Mouse (Mus musculus) testis, adult 2 months (tissue): ENCODE measurements around the gene Gm11634.
"Not testable (repeated sequence)": the region's sequence is repeated elsewhere in the genome, so short reads cannot be mapped to it uniquely, and the experiment has no call there.

Source experiments
- CTCF ChIP-seq: fragments of 200-500 bp; IDR thresholded peaks from 2 replicates; pipeline ENCODE4 v1.5.1; 2012; ENCODE audit warnings: low read depth, mild to moderate bottlenecking, inconsistent platforms, low read length, moderate library complexity; ENCODE audit not compliant: control insufficient read depth, insufficient read depth, insufficient replicate concordance
- POLR2A ChIP-seq: fragments of 200-500 bp; IDR thresholded peaks from 2 replicates; pipeline ENCODE4 v1.6.1; 2012; ENCODE audit warnings: low read depth, mild to moderate bottlenecking, inconsistent platforms, low read length, moderate library complexity; ENCODE audit not compliant: control insufficient read depth

DNA sequence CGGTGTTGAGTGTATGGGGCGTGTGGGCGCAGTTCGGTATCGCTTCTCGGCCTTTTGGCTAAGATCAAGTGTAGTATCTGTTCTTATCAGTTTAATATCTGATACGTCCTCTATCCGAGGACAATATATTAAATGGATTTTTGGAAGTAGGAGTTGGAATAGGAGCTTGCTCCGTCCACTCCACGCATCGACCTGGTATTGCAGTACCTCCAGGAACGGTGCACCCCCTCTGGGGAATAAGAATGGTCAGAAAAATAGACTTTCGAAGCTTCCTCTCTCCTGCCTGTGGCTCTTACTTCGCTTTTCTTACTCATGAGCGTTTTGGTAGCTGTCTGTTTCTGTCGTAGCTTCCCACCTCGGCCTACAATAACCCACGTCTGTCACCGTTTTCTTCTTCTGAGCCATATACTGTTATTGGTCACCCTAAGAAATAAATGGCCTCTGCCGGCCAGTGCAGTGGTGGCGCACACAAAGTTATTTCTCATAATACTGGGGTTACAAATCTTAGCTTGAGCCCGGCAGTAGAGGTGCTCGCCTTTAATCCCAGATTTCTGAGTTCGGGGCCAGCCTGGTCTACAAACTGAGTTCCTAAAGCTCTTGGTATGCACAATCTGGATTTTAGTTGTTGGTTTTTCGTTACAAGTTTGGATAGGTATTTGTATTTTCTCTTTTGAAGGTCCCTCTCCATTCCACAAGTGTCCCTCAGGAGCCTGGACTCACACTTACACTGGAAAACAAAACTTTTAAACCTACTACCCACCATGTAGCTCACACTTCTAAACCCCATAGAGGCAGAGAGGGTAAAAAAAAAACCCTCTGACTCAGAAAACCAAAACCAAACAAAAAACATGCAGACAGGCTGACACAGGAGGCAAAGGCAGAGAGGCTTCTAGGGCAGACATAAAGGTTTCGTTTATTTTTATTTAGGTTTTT lies 42.9 kb upstream of the Gm11634 start:
- TF ChIP-seq CTCF, POLR2A: not testable (repeated sequence)
